Mouse (Mus musculus): ENCODE measurements around the gene Olfr316.

DNA sequence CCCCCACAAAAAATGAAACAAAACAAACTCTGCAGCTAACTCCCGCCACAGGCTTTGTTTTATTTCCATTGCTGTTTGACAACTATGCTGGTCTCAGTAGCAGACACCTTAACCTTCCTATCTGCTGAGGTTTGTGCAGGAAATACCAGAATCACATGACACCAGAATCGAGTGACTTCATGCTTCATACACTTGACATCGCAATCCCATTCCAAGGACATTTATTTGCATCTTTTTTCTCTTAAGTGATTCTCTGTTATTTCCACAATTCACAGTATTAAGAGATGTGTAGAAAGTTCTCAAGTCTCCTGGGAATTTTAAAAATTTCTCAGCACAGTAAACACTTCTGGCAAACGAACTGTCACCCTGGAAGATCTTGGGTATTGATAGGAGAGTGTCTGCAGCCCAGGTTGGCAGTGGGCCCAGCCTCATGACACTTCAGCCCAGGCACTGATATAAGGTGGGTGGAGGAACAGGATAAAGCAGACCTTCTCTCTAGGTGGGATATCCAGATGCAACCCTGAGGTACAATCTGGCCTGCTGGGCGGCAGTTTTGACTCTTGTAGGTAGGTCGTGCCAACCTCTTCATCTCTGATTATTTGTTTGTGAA, 30.1 kb downstream of the Olfr316 start, which contains the start of gene Olfr314:
- no peak for TF ChIP-seq POLR2A (IDR thresholded peaks at IDR 0.05; ENCODE audit: borderline replicate concordance, extremely low read depth, insufficient read depth, insufficient read length, poor library complexity, severe bottlenecking)
- no peak for TF ChIP-seq CTCF (IDR thresholded peaks at IDR 0.05; ENCODE audit: borderline replicate concordance, extremely low read depth, insufficient read depth, insufficient read length)
